Mouse (Mus musculus): ENCODE measurements around the gene Taar8a. TPM values are rescaled to one million over a fixed set of nuclear protein-coding genes. Genes with fewer than 3 reads are reported as not detected.

Gene Taar8a
- total RNA-seq, 4 experiments from 2014 or later = not detected

Other genes starting within 250 kb of the Taar8a start
- gene Vnn3, start 225.0 kb upstream of the Taar8a start, total RNA-seq (2022) = under 1 TPM in 3 of 4 experiments, not detected in 1; 0.17 to 0.36 (median 0.35) TPM
- not detected for gene Vnn1, start 181.8 kb upstream of the Taar8a start, total RNA-seq (2022)
- not detected for gene Taar1, start 156.1 kb upstream of the Taar8a start, total RNA-seq (2022)
- gene Taar2, start 137.9 kb upstream of the Taar8a start, total RNA-seq (2022) = not detected
- not detected for gene Taar3, start 126.9 kb upstream of the Taar8a start, total RNA-seq (2022)
- not detected for gene Taar4, start 116.0 kb upstream of the Taar8a start, total RNA-seq (2022)
- gene Taar5, start 105.8 kb upstream of the Taar8a start, total RNA-seq (2022) = not detected
- not detected for gene Taar6, start 90.9 kb upstream of the Taar8a start, total RNA-seq (2022)
- gene Taar7a, start 83.0 kb upstream of the Taar8a start, total RNA-seq (2022) = not detected
- not detected for gene Taar7b, start 76.6 kb upstream of the Taar8a start, total RNA-seq (2022)
- gene Taar7d, start 49.3 kb upstream of the Taar8a start, total RNA-seq (2022) = not detected
- gene Taar7e, start 38.9 kb upstream of the Taar8a start, total RNA-seq (2022) = not detected
- not detected for gene Taar7f, start 27.0 kb upstream of the Taar8a start, total RNA-seq (2022)
- gene Taar8b, start 15.8 kb downstream of the Taar8a start, total RNA-seq (2022) = not detected
- gene Taar8c, start 25.4 kb downstream of the Taar8a start, total RNA-seq (2022) = not detected
- not detected for gene Taar9, start 33.0 kb downstream of the Taar8a start, total RNA-seq (2022)
- 100 to 1,000 TPM; 113 to 155 (median 140) TPM for gene Stx7, start 72.8 kb downstream of the Taar8a start, total RNA-seq (2022)
- gene Moxd1, start 147.0 kb downstream of the Taar8a start, total RNA-seq (2022) = 10 to 100 TPM in 1 of 4 experiments, 1 to 10 TPM in 3; 7.0 to 10.9 (median 7.5) TPM

Measured in layer of hippocampus, adult 8-10 months (tissue).